Mouse (Mus musculus): ENCODE measurements around the gene Pglyrp1.

The Pglyrp1 gene

DNA sequence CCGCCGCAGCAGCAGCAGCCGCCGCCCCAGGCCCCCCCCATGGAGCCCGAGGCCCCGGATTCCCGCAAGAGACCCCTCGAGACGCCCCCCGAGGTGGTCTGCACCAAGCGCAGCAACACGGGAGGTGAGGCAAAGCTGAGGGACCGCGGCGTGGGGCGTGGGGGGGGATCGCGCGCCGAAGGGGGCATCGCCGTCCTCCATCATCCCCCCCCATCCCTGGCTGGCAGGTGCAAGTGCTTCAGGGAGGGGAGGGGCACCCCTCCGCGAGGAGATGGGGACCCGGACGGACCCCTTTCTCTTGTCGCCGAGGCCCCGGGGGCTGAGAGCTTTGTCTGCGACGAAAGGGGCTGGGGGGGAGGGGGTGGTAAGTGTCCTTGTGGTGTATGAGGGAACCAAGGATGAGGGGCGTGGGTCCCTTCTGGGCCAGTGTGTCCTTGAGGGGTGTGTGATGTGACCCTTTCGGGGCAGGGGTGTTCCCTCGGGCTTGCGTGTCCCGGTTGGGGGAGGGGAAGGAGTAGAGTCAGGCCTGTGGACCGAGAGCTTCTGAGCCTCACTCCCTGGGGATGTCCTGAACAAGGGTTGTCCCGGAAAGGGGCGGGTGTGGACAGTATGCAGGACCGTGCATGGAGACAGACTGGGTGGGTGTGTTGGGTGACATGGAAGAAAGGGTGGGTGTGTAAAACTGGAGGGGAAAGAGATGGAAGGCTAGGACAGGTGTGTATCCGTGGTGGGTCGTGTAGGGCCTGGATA, 55.1 kb downstream of the Pglyrp1 start:
- DNase-seq (ENCODE audit: low read depth, low spot score): no peak

DNA sequence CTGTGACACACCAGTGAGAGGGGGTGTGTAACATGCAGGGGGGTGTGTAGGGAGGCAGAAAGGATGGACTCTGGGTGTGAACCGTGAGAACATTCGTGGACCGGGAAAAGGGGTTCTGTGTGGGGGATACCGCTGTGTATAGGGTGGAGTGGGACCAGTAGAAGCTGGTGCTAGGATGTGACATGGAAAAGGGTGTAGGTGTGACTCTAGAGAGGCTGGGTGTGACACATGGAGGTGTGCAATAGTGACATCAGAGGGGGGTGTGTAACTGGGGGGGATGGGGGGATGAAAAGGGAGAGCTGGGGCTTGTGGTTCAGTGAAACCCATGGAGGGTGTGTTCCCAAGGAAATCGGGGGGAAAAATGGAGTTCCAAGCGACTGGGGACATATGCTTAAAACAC, 55.8 kb downstream of the Pglyrp1 start:
- no peak for DNase-seq (ENCODE audit: low read depth, low spot score)

DNA sequence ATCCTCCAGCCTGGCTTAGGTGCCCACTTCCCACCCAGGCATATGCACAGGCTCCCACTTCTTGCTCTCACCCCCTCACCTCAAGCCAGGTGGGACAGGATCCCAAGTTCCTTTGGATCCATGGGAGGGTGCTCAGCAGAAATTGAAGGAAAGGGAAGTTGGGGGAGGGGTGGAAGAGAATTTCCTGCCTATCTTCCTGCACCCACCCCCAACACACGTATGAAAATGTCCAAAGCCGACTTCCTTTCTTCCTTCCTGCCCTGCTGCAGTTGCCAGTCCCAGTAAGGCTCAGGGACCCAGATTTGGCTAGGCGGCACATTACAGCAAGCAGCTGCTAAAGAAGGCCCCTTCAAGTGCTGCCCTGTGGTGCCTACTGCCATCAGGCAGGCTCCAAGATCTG, 56.6 kb downstream of the Pglyrp1 start:
- no peak for DNase-seq (ENCODE audit: low read depth, low spot score)

Data from retina, postnatal 7 days (tissue).